Mouse (Mus musculus): ENCODE results near the gene Gm42417.

Gene Gm42417

GRCm38 (mm10) chr1:36564101-36564500 lies 24.9 kb upstream of the Gm42417 start:
- DNase-seq (ENCODE audit: extremely low read depth, low read depth, low spot score): no peak

GRCm38 (mm10) chr1:36563632-36564031 lies 24.4 kb upstream of the Gm42417 start:
- DNase-seq (ENCODE audit: extremely low read depth, low read depth, low spot score): no peak

GRCm38 (mm10) chr1:36563197-36563596 lies 24.0 kb upstream of the Gm42417 start:
- DNase-seq (ENCODE audit: extremely low read depth, low read depth, low spot score): no peak

- no peak for DNase-seq (ENCODE audit: extremely low read depth, low read depth, low spot score)
Observed at GRCm38 (mm10) chr1:36562388-36562787, 23.2 kb upstream of the Gm42417 start.

- DNase-seq (ENCODE audit: extremely low read depth, low read depth, low spot score): no peak
Observed at GRCm38 (mm10) chr1:36560903-36561302, 21.7 kb upstream of the Gm42417 start.

- DNase-seq (ENCODE audit: extremely low read depth, low read depth, low spot score): no peak
Observed at GRCm38 (mm10) chr1:36559888-36560287, 20.7 kb upstream of the Gm42417 start.

GRCm38 (mm10) chr1:36559256-36559655 lies 20.0 kb upstream of the Gm42417 start:
- DNase-seq (ENCODE audit: extremely low read depth, low read depth, low spot score): no peak

GRCm38 (mm10) chr1:36558031-36558993 lies 19.1 kb upstream of the Gm42417 start, which contains the start of gene Sema4c:
Gene Sema4c, minus strand, starts transcription at chr1:36558349.
- no peak for DNase-seq (ENCODE audit: extremely low read depth, low read depth, low spot score)

GRCm38 (mm10) chr1:36557457-36558011 lies 18.3 kb upstream of the Gm42417 start:
- no peak for DNase-seq (ENCODE audit: extremely low read depth, low read depth, low spot score)

- no peak for DNase-seq (ENCODE audit: extremely low read depth, low read depth, low spot score)
Observed at GRCm38 (mm10) chr1:36556553-36557456, 17.6 kb upstream of the Gm42417 start.

GRCm38 (mm10) chr1:36555798-36556395 lies 16.7 kb upstream of the Gm42417 start:
- no peak for DNase-seq (ENCODE audit: extremely low read depth, low read depth, low spot score)

- no peak for DNase-seq (ENCODE audit: extremely low read depth, low read depth, low spot score)
Observed at GRCm38 (mm10) chr1:36554633-36555399, 15.6 kb upstream of the Gm42417 start.

- DNase-seq (ENCODE audit: extremely low read depth, low read depth, low spot score): no peak
Observed at GRCm38 (mm10) chr1:36552506-36552905, 13.3 kb upstream of the Gm42417 start.

GRCm38 (mm10) chr1:36551904-36552303 lies 12.7 kb upstream of the Gm42417 start:
- no peak for DNase-seq (ENCODE audit: extremely low read depth, low read depth, low spot score)

- no peak for DNase-seq (ENCODE audit: extremely low read depth, low read depth, low spot score)
Observed at GRCm38 (mm10) chr1:36550075-36550863, 11.0 kb upstream of the Gm42417 start.

- DNase-seq (ENCODE audit: extremely low read depth, low read depth, low spot score): no peak
Observed at GRCm38 (mm10) chr1:36549491-36549890, 10.3 kb upstream of the Gm42417 start.

GRCm38 (mm10) chr1:36548771-36549170 lies 9.5 kb upstream of the Gm42417 start:
- DNase-seq (ENCODE audit: extremely low read depth, low read depth, low spot score): no peak

GRCm38 (mm10) chr1:36547981-36548598 lies 8.9 kb upstream of the Gm42417 start:
- DNase-seq (ENCODE audit: extremely low read depth, low read depth, low spot score): no peak

Data from fat pad, adult 2 months (tissue).